In genomic region chr2:128686921-128687557, GRCm38 (mm10) we compare ENCODE assay signal across 8 mouse cellular contexts. TPM values are rescaled to one million over a fixed set of nuclear protein-coding genes. Genes with fewer than 3 reads are reported as not detected.
DNase-seq lines count a peak whose midpoint lies in the region; ATAC-seq and TF ChIP-seq lines count a peak whose summit lies in the region.

Gene Anapc1, minus strand, starts transcription at chr2:128687391.

- peaks cover 37% of the 10 kb centered on the region for H3K36me3 ChIP-seq in hindbrain, embryonic 10.5 days
- H3K36me3 ChIP-seq in lung, postnatal 0 days (ENCODE audit: insufficient read depth, low read length), result peaks cover 1% of the 10 kb centered on the region; the same call in 1 of the 2 replicates

- peak within 1 kb of the TSS; percentile 77 for H3K4me2 ChIP-seq in lung, postnatal 0 days (replicated peaks; ENCODE audit: low read depth, low read length)

- no peak for TF ChIP-seq CTCF in lung, postnatal 0 days (IDR thresholded peaks at IDR 0.05)

- H3K4me3 ChIP-seq in hindbrain, embryonic 10.5 days, result peak within 1 kb of the TSS; percentile 96
- H3K4me3 ChIP-seq in lung, postnatal 0 days (ENCODE audit: low read depth, low read length), result peak within 1 kb of the TSS; percentile 96

- peak within 1 kb of the TSS; percentile 92 for H3K9ac ChIP-seq in lung, postnatal 0 days (replicated peaks; ENCODE audit: low read depth)

- H3K27ac ChIP-seq in hindbrain, embryonic 10.5 days, result peak within 1 kb of the TSS; percentile 98
- peak within 1 kb of the TSS; percentile 83 for H3K27ac ChIP-seq in lung, postnatal 0 days (ENCODE audit: low read length)

- H3K9me3 ChIP-seq in hindbrain, embryonic 10.5 days, result no peaks in the 10 kb centered on the region
- H3K9me3 ChIP-seq in lung, postnatal 0 days (ENCODE audit: low read length), result no peaks in the 10 kb centered on the region

- DNase-seq in MEL-GATA-1-ER (ENCODE audit: extremely low read depth, low read depth), result peak; percentile 86
- peak; percentile 83 for DNase-seq in cerebellum, adult 8-10 months
- peak; percentile 91 for DNase-seq in hindbrain, embryonic 10.5 days (ENCODE audit: low spot score)
- peak; percentile 88 for DNase-seq in layer of hippocampus, adult 9-11 months
- peak; percentile 97 for DNase-seq in lung, postnatal 0 days (ENCODE audit: low spot score)
- DNase-seq in ovary, postnatal 14 days (ENCODE audit: low spot score), result peak; percentile 83
- DNase-seq in thymus, postnatal 14 days, result peak; percentile 91

- peaks cover 13% of the 10 kb centered on the region for H3K4me1 ChIP-seq in hindbrain, embryonic 10.5 days (replicated peaks)
- 0 out of 2 replicates have a peak, but pooled peaks cover 5% of the 10 kb centered on the region for H3K4me1 ChIP-seq in lung, postnatal 0 days (ENCODE audit: insufficient read depth, low read depth, low read length)

- ATAC-seq in frontal cortex, adult (ENCODE audit: low TSS enrichment), result peak; percentile 100
- peak; percentile 99 for ATAC-seq in lung, postnatal 0 days

- H3K27me3 ChIP-seq in hindbrain, embryonic 10.5 days (ENCODE audit: insufficient read depth, poor library complexity, severe bottlenecking), result no peaks in the 10 kb centered on the region
- no peaks in the 10 kb centered on the region for H3K27me3 ChIP-seq in lung, postnatal 0 days (replicated peaks; ENCODE audit: insufficient read depth, low read length)

- TF ChIP-seq EP300 in lung, postnatal 0 days (IDR thresholded peaks at IDR 0.05), result no peak

- WGBS in hindbrain, embryonic 10.5 days, result under 1% methylated on average over 58 of the region's 58 CpGs
- WGBS in lung, postnatal 0 days, result under 1% methylated on average over 56 of the region's 58 CpGs

RNA-seq across cellular contexts. Expression of gene Anapc1, which starts in this region (rescaled TPM):
- polyA plus RNA-seq in hindbrain, embryonic 10.5 days (2016; fragmentation: Nextera tagmentation; extraction: Ambion mirVana), result 68.2 and 76.2 TPM in 2 replicates
- 15.9 and 20.4 TPM in 2 replicates for polyA plus RNA-seq in lung, postnatal 0 days (2015; fragmentation: Nextera tagmentation; extraction: Ambion mirVana)

Comparison
In these comparisons a context has a peak if more than half of its experiments do, and no peak if none do; other contexts are left out.
1. Peak in every context shown above with its lines: DNase-seq, ATAC-seq, H3K4me3 ChIP-seq and H3K27ac ChIP-seq.